Mouse (Mus musculus) liver, adult 2 months (tissue): Measurements from ENCODE around the gene Ndufaf3.

ENCODE experiments used
- CTCF ChIP-seq: fragments of 200-500 bp; IDR thresholded peaks from 2 replicates; pipeline ENCODE4 v1.5.1; 2011; ENCODE audit warnings: low read depth, low read length, control low read depth
- POLR2A ChIP-seq: fragments of 200-500 bp; IDR thresholded peaks from 2 replicates; pipeline ENCODE4 v1.6.1; 2011; ENCODE audit warnings: low read length, control low read depth; ENCODE audit not compliant: insufficient read depth; ENCODE audit errors: extremely low read depth

DNA sequence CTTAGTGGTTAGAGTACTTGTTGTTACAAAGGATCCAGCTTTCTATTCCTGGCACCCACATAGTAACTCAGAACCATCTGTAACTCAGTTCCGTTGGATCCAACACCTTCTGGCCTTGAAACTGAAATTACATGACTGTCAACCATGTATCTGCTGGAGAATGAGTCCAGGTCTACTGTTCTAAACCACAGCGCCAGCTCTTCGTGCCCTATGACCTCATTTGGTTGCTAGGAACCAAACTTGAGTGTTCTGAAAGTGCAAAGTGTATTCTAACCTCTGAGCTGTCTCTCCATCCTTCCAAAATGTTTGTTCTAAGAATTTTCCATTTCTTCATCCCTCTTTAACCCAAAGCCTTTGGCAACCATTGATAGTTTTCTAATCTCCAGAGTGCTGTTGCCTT, 21.2 kb downstream of the Ndufaf3 start:
- TF ChIP-seq POLR2A (no peak), CTCF (no peak)
